Mouse (Mus musculus): ENCODE results near the gene Them5. TPM values are rescaled to one million over a fixed set of nuclear protein-coding genes. Genes with fewer than 3 reads are reported as not detected.

The Them5 gene
- total RNA-seq (2015) (not detected in 2 replicates), total RNA-seq (2017) (not detected in 2 replicates)

DNA sequence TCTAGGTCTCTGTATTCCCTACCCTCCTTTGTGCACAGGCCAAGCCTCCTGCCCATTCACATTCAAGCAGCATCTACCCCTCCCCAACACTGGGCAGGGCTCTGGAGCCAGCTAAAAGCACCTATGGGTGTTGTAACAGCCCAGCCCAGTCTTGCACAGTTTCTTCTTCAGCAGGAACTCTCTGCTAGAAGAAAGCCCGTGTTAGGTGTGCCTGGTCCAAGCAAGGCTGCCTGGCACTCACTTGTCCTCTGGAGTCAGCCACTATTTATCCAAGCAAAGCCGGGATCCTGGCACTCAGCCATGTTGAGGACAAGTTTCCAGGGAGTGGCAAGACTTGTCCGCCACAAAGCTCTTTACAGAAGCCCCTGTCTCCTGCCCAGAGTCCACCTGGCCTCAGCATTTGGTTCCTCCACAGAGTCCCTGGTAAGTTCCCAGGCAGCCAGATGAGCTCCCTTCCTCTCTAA, at the start of gene Them5:
Gene Them5, plus strand, starts transcription at position 141 of the 464 bp plus-strand sequence.
- no peak for ATAC-seq (ENCODE audit: poor library complexity, severe bottlenecking)

DNA sequence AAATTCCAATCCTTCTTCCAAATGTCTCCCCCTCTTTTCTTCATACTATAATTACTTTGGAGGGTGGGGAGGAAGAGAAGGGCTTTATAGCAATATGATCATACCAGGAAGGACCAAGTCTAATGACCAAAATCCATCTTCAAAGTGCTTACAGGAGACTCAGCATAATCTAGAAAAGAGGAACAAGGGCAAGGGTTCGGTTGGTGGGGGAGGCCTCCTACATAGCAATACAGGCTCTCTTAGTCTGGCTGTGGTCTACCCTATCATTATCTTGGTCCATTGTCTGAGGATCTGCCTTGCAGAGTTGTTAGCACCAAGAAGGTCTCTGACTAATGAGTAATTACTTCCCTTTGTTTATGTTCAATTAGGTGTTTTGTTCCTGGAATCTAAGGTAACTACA, 36.4 kb upstream of the Them5 start:
- ATAC-seq (ENCODE audit: poor library complexity, severe bottlenecking) = no peak

DNA sequence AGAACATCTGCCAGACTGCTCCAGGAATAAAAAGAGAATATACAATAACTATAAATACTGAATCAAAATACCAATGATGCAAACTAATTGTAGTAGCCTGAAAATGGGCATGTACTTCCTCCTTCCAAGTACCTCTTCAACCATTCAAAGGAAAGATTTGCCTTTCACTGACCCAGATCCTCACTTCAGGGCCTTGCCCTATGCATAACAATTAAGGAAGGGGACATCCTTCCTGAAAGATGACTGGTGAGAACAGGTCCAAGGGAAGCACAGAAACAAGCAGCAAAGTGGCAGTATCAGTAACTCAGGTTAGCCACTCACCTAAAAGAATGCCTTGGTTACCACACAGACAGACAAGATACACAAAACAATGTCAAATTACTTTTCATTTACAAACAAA, 34.9 kb upstream of the Them5 start:
- ATAC-seq (ENCODE audit: poor library complexity, severe bottlenecking) = no peak

DNA sequence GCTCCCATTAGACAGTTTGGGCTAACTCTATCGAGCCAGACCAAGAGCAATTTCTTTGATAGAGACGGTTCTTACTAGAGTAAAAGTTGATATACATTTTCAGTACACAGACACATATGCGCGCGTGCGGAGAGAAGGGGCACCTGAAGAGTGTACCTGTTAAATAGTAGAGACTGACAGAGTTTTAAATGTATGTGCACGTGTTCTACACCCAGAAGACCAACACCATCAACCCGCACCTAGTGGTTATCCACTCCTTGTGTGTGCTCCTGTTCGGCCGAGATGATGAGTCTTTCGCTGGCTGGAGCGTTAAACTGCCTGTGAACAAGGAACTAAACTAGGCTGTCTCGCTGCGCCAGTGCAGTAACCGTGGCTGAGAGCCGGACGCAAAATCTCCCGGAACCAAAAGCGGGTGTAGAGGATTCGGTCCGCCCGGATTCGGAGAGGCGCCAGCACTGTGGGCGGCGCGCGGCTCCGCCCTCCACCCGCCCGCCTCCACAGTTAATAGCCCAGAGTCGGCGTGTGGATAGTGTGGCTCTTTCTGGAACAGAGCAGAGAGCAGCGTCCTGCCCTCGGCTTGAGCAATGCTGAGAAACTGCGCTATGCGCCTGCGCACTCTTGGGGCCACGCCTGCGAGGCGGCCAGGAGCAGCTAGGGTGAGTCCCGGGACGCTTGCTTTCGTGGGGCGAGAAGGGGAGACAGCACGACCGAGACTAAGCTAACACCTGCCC, 32.1 kb upstream of the Them5 start, which contains the start of gene Them4:
Gene Them4, plus strand, starts transcription at position 457 of the 731 bp plus-strand sequence.
- peak; percentile 97 for ATAC-seq (ENCODE audit: poor library complexity, severe bottlenecking)

DNA sequence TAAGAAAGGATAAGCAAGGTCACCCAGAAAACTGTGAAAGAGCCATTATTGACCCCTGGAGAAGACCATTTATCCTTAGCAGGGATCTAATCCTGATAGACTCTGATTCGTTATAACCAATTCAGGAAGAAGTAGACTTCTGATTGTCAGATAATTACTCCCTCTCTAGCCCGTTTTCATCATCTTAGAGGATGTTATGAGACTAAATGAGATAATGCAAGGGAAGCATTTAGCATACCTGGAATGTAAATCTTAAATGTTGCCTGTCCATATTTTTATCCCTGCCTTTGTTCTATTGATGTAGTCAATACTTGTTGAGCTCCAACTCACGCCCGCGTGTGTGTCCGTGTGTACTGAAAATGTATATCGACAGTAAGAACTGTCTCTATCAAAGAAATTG, 31.4 kb upstream of the Them5 start:
- ATAC-seq (ENCODE audit: poor library complexity, severe bottlenecking) = no peak

DNA sequence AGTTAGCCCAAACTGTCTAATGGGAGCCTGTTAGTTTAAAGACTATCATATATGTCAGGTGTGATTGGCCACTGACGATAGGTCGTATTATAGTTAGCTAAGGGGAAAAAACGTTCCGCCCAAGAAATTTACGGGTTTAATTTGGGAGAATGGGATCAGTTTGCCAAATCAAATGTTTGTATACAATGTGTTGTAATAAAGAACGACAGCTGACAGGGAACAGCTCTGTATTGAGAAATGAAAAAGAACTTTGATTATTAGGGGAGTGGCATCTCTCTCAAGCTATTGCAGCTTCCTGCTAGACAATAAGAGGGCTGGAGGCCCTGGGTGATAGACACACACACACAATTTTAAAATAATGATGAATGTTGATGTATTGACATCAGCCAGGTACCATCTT, 31.0 kb upstream of the Them5 start:
- no peak for ATAC-seq (ENCODE audit: poor library complexity, severe bottlenecking)

DNA sequence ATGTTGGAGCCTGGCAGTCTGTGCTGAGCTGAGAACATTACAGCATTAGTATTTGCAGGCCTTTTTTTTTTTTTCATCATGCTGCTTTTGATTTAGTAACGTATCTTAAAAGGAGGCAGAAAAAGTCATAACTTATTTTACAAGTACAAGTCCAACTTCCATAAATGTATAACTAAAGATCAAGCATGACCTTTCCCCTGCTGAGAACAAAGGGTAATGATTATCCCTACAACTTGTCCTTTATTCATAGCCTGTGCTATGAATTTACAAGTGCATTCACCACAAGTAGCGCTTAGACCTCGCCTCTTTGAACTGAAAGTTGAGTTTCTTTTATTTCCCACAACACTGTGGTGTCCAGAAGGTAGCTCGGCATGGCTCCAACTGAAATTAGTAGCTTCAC, 30.5 kb upstream of the Them5 start:
- ATAC-seq (ENCODE audit: poor library complexity, severe bottlenecking) = no peak

DNA sequence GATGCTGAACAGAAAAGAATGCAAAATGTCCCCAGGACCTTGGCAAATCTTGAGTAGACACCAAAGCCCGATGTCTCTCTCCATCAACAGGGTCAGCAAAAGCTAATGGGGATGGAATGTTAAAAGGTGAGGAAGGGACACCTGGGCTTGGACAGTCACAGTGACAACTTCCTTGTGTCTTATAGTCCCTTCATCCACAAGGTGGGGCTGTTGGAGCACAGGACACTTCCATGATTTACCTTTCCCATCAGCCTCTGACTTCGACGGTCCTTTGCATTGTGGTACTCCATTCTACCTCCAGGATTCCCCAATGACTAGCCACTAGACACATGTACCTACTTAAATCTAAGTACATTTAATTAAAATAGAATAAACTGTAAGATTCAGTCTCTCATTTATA, 13.2 kb upstream of the Them5 start:
- ATAC-seq (ENCODE audit: poor library complexity, severe bottlenecking) = no peak

DNA sequence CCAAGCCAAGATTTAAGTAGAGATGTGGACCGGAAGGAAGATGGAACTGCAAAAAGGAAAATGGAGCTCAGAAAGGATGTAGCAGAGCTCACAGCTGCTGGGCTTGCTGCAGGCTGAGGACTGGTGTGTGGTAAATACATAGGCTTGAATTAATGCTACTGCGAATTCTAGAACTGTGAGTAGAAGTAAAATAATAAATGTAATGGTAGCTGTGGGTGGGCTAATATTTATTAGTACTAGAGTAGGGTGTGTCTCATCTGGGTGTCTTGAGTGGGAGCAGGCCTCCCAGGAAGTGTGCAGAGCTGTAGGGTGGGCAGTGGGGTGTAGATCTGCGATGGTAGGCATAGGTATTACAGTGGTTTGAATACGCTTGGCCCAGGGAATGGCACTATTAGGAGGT, 7.5 kb upstream of the Them5 start:
- no peak for ATAC-seq (ENCODE audit: poor library complexity, severe bottlenecking)

DNA sequence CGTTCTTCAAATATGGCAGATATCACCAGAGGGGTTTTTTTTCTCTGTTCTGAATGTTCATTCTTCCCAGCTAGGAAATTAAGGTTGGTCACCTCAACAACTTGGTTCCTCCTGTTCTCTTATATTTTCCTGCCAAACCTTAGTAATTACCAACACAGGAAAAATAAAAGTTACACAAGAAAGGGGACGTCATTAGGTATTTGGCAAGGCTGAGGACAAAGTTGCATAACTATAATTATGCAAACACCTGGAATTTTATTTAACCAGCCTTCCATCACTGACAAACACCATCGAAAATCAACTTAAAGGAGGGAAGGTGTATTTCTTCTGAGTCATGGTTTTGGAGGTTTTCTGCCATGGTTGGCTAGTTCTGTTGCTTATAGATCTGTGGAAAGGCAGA, 3.4 kb upstream of the Them5 start:
- ATAC-seq (ENCODE audit: poor library complexity, severe bottlenecking) = no peak

DNA sequence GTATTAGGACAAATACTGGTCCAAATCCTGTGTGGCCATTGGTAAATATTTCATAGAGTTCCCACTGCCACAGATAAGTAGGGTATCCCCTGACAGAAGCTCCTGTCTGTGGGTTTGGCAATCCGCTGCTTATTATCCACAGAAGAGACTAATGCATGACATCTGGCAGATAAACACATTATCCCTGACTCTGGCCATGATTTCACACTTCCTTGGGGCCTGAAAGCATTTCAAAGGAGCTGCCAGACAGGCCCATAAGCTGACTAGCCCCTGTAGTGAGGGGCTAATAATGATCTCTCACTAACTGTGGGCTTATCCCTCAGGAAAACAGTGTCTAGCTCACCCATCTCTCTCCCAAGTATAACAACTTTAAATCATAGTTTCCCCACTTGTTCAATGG, 653 bp downstream of the Them5 start:
- ATAC-seq (ENCODE audit: poor library complexity, severe bottlenecking) = no peak

DNA sequence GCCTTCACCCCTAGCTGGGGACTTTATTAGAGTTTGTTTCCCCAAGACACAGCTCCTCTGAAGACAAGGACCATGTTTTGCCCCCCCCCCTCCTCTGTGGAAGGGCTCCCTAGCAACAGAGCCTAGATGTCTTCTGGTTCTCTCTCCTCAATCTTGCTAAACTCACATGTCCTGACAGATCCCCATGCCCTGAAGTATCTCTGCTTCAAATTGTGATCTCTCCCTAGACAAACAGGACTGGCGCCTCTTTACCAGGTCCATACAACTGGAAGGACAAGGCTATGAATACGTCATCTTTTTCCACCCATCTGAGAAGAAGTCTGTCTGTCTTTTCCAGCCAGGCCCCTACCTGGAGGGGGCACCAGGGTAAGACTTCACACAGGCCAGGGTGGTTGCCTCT, 2.3 kb downstream of the Them5 start:
- no peak for ATAC-seq (ENCODE audit: poor library complexity, severe bottlenecking)

DNA sequence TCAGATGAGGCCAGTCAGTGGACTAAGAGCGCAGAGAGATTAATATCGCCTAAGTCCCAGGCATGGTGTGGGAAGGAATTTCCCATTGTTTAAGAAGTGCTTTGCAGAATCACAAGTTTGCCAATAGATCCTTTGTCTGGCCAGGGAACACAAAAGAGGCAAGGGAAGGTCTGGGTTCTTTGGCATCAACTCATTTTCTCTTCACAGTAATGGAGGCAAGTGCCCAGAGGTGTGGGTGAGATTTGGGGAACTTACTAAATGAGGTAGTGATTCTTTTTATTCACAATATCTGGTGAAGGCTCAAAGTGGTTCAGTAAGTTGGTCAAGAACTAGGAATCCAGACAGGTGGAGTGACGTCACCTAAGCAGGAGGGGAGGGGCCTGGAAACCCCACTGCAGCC, 3.0 kb downstream of the Them5 start:
- no peak for ATAC-seq (ENCODE audit: poor library complexity, severe bottlenecking)

DNA sequence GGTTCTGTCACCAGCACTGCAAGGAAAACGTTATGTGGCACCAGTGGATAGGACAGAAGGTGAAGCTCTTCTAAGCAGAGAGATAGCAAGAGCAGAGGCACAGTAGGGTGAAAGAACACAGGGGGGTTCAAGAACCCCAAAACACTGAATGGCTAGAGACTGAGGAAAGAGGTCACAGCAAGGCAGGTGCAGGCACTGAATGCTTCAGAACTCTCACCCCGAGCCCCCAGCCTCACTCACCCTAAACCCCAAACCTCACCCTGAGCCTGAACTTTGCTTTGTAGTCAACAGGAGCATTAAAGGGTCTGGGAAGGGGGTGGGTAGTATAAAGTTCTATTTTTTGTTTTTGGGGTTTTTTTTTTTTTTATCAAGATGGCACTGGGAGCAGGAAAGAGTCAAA, 6.2 kb downstream of the Them5 start:
- no peak for ATAC-seq (ENCODE audit: poor library complexity, severe bottlenecking)

DNA sequence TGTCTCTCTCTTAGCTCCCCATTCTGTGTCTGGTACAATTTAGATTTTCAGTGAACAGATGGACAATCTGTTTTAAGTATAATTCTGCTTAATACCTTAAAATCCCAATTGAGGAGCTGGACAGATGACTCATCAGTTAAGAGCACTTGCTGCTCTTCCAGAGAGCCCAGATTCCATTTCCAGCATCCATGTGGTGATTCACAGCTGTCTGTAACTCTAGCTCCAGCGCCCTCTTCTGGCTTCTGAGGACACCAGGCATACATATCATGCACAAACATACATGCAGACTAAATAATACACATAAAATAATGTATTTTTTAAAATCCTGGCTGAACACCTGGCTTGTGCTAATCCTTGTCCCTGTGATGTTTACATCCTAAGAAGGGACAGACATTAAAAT, 18.9 kb downstream of the Them5 start:
- no peak for ATAC-seq (ENCODE audit: poor library complexity, severe bottlenecking)

DNA sequence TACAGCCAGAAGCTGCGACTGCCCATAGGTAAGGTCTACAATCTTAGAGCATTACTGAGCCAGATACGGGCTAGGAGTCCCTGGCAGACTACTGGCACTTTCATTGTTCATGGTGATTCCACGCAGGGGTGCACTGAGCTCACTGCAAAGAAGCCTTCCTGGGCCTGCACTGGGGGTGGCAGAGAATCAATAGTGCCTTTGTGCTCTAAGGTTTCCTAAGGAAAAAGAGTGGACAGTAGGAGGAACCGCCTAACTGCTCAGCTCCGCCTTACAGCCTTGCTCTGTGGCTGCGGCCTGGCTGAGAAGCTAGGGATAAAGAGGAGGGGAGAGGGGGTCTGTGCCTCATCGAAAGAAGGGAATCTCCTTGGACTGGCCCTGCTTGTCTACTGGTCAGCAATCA, 20.2 kb downstream of the Them5 start, which contains the start of gene C2cd4d:
Gene C2cd4d, plus strand, starts transcription at position 301 of the 400 bp plus-strand sequence.
- no peak for ATAC-seq (ENCODE audit: poor library complexity, severe bottlenecking)

DNA sequence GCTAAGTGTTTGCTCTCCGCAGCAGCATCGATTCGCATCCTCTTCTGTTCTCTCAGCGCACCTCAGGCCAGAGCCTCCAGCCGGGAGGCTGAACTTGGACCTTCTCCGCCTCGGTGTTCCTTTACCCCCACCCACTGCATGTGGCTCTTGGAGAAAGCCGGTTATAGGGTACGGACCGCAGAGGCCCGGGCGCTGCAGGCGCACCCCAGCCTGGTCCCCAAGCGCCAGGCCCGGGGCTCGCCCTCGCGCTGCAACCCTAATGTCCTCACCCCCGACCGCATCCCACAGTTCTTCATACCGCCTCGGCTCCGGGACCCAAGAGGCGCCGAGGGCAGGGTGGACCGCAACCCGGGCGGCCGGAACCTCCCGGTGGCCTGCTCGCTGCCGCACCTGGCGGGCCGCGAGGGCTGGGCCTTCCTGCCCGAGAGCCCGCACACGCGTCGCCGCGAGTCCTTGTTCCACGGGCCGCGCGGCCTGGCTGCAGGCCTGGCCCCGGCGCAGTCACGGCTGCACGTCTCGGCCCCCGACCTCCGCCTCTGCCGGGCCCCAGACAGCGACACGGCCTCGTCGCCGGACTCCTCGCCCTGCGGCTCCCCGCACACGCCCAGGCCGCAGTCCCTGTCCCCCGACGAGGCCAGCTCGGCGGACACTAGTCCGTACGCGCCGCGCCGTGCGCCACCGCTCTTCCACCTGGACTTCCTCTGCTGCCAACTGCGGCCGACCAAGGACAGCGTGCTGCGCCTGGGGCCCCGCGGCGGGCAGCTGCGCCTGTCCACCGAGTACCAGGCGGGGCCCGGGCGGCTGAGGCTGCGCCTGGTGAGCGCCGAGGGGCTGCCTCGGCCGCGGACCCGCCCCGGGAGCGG, 21.6 kb downstream of the Them5 start:
- no peak for ATAC-seq (ENCODE audit: poor library complexity, severe bottlenecking)

DNA sequence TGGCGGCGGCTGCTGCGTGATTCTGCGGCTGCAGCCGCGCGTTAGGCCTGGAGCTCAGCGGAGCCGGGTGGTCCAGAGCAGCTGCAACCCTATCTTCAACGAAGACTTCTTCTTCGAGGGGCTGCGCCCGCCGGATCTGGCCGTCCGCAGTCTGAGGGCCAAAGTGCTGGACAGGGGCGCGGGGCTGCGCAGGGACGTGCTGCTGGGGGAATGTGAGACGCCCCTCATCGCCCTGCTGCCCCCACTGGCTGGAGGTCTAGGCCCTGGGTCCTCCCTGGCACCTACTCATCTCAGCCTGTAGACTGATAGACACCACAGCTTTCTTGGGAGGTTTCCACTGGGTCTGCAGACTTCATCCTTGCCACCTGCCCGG, 22.2 kb downstream of the Them5 start:
- no peak for ATAC-seq (ENCODE audit: poor library complexity, severe bottlenecking)

DNA sequence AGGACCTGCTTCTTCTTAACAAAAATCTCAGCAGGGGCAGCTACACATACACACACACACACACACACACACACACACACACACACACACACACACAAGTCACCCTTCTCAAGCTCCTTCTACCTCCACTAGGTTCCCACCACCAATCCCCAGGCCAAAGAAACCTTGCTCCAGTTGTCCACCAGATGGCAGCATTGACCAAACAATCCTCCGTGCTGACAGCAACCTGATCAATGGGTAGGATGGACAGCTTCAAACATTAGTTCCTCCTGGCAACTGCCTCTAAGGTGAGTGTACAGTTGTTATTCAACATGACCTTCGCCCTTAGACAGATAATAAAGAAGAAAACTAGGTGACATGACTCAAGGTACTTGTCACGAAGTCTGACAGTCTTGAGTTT, 24.9 kb downstream of the Them5 start:
- peak; percentile 90 for ATAC-seq (ENCODE audit: poor library complexity, severe bottlenecking)

DNA sequence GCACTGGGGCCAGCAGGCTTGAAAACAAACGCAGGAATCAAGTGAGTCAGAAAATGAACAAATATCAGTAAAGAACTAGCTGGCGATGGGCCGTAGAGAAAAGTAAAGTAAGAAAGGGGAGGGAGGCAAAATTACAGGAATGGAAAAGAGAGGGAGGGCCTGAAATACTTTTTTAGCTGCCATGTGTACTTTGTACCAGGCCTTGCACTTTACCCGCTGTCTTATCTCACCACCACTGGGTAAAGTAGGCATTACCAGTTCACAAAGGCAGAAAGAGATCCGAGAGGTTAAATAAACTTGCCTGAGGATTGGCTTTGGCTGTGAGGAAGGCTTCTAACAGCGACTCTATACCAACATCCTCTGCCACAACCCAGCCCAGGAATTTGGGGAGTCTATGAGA, 25.6 kb downstream of the Them5 start:
- no peak for ATAC-seq (ENCODE audit: poor library complexity, severe bottlenecking)

DNA sequence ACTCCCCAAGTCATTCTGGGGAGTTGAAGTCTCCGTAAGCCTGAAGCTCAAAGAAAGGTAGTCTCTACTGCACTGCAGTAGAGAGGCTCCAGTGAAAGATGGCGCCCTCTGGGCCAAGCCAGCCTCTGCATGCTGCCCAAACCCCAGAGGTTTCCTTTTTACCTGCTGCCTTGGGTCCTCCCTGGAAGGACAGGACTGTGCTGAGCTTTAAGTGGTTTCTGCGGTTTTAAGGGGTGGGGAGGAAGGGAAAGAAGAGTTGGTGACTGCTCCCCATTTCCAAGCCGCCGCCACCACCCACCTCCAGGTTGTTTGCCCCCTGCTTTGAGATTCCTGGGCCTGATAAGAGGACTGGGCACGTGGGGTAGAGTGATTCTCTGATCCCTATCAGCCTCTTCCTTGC, 26.7 kb downstream of the Them5 start:
- no peak for ATAC-seq (ENCODE audit: poor library complexity, severe bottlenecking)

DNA sequence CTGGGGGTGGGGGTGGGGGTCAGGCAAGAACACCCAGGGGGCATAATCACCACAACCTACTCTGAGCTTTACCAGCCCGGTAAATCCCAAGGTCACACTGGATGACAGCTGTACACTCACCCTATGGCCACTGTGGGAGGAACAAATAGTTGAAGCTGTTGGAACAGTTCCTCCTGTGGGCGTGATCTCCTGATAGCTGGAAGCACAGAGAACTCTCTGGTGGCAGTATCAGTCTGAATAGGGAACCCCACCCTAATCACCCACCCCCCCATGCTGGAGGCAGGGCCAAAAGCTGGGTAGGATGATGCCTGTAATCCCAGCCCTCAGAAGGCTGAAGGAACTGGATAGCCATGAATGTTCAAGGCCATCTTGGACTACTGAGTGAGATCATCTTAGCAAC, 27.8 kb downstream of the Them5 start:
- no peak for ATAC-seq (ENCODE audit: poor library complexity, severe bottlenecking)

Measured in megakaryocyte, adult 5-6 weeks (primary cell).